Mouse (Mus musculus) thymus, adult 2 months (tissue): ENCODE data around the gene Shroom3. TPM values are rescaled to one million over a fixed set of nuclear protein-coding genes. Genes with fewer than 3 reads are reported as not detected.

Experiments
- DNase-seq: peaks from one replicate; pipeline ENCODE4 v3.0.0; 2021
- H3K27ac ChIP-seq: fragments of 200-500 bp; 2 replicates; pipeline ENCODE4 v1.5.1; 2012; ENCODE audit warnings: low read length, control low read depth; ENCODE audit not compliant: control insufficient read depth, insufficient read depth
- H3K27me3 ChIP-seq: fragments of 200-500 bp; 2 replicates; pipeline ENCODE4 v1.6.1; 2012; ENCODE audit warnings: mild to moderate bottlenecking, low read length, moderate library complexity, mixed read lengths; ENCODE audit not compliant: control insufficient read depth, insufficient read depth
- H3K36me3 ChIP-seq: fragments of 200-500 bp; 2 replicates; pipeline ENCODE4 v1.6.1; 2012; ENCODE audit warnings: mild to moderate bottlenecking, low read length, moderate library complexity; ENCODE audit not compliant: control insufficient read depth, insufficient read depth
- H3K4me1 ChIP-seq: fragments of 200-500 bp; replicated peaks from 2 replicates; pipeline ENCODE4 v1.6.1; 2012; ENCODE audit warnings: low read length; ENCODE audit not compliant: control insufficient read depth, insufficient read depth
- H3K4me3 ChIP-seq: fragments of 200-500 bp; 2 replicates; pipeline ENCODE4 v1.5.1; 2012; ENCODE audit warnings: mild to moderate bottlenecking, low read length, control low read depth, moderate library complexity; ENCODE audit not compliant: control insufficient read depth, insufficient read depth
- CTCF ChIP-seq: fragments of 200-500 bp; IDR thresholded peaks from 2 replicates; pipeline ENCODE4 v1.5.1; 2012; ENCODE audit warnings: mild to moderate bottlenecking, control low read depth, low read length, moderate library complexity, borderline replicate concordance; ENCODE audit not compliant: control insufficient read depth, poor library complexity, insufficient read depth; ENCODE audit errors: extremely low read depth
- POLR2A ChIP-seq: fragments of 200-500 bp; IDR thresholded peaks from 2 replicates; pipeline ENCODE4 v1.6.1; 2012; ENCODE audit warnings: mild to moderate bottlenecking, low read length, control low read depth, moderate library complexity; ENCODE audit not compliant: control insufficient read depth, poor library complexity, insufficient read depth; ENCODE audit errors: extremely low read depth
- WGBS: fragments of 180-500 bp; shearing (Covaris S2); methylation state at CpG from one replicate; pipeline ENCODE4 v1.1.7; 2018; 5-methylcytosine and 5-hydroxymethylcytosine counted together
- polyA plus RNA-seq: library from polyadenylated mRNA; depleted of rRNA; stranded (reverse); fragments of >200 nt; gene quantifications from 2 replicates; pipeline ENCODE4 v1.2.3, GENCODE M21; 2012

Shroom3 gene
- polyA plus RNA-seq, 1 experiment: 4.0 TPM

DNA sequence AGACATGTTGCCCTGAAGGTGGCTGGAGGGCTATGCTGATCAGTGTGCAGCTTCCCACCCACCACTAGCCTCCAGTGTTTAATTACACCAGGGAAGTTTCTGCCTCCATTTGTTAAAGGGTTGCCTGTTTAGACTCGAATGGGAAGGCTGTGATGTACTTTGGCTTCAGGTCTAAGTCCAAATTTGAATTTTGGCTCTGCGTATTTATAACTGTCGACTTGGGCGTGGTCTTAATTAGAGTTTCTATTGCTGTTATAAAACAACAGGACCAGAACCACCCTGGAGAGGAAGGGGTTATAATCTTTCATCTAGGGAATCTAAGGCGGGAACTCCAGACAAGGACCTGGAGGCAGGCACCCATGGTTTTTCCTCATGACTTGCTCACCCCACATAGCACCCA, 79.2 kb downstream of the Shroom3 start:
- H3K27ac ChIP-seq: no peak overlapping the region
- 88% methylated on average over 5 of the region's 5 CpGs for WGBS
- H3K27me3 ChIP-seq: no peaks in the 10 kb centered on the region
- no peaks in the 10 kb centered on the region for H3K36me3 ChIP-seq
- H3K4me1 ChIP-seq: no peaks in the 10 kb centered on the region
- no peak for DNase-seq
- no peak overlapping the region for H3K4me3 ChIP-seq
- TF ChIP-seq POLR2A: no peak
- no peak for TF ChIP-seq CTCF

DNA sequence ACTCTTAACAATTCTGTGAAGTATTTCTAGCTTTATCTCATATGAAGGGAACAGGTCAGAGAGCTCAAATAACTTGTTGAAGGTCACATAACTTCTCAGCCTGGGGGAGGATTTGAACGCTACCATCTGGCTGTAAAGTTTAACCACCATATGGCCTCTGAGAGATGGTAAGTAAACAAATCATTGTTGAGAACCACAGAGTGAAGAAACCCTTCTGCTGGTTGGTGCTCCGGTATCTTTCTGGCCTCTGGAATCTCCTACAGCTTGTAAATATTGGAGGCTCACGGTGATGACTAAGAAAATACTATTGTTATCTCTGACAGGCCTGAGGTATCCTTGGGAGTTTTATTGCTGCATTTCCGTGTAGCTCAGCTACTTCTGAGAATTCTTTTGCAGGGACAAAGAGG, 80.3 kb downstream of the Shroom3 start:
- no peak for TF ChIP-seq CTCF
- TF ChIP-seq POLR2A: no peak
- no peak for DNase-seq
- 86% methylated on average over 4 of the region's 4 CpGs for WGBS

DNA sequence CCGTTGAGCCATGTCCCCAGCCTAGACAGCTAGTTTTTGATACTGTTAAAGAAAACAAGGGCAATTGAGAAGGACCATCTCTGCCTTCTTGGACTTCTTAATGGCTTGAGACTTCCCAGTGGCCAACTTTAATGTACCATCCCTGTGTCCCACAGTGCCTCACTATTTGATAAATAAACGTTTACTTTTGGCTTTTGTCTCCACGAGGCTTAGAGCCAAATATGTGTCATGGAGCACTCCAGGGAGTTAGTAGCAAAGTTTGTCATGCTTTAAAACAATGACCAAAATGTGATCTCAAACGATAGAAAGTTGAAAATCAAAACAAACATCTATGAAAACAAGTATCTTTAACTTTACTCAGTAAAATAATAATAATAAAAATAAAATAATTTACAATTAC, 83.1 kb downstream of the Shroom3 start:
- Histone ChIP-seq H3K27ac (no peak overlapping the region), H3K27me3 (no peaks in the 10 kb centered on the region), H3K4me3 (no peak overlapping the region), H3K4me1 (no peaks in the 10 kb centered on the region), H3K36me3 (no peaks in the 10 kb centered on the region)
- TF ChIP-seq CTCF (no peak), POLR2A (no peak)
- DNase-seq: no peak
- 69% methylated on average over 4 of the region's 4 CpGs for WGBS

More for the DNA sequence above, 80.3 kb downstream of the Shroom3 start:
- no peak overlapping the region for H3K4me3 ChIP-seq
- no peaks in the 10 kb centered on the region for H3K36me3 ChIP-seq
- H3K27ac ChIP-seq: no peak overlapping the region
- no peaks in the 10 kb centered on the region for H3K4me1 ChIP-seq
- H3K27me3 ChIP-seq: no peaks in the 10 kb centered on the region

DNA sequence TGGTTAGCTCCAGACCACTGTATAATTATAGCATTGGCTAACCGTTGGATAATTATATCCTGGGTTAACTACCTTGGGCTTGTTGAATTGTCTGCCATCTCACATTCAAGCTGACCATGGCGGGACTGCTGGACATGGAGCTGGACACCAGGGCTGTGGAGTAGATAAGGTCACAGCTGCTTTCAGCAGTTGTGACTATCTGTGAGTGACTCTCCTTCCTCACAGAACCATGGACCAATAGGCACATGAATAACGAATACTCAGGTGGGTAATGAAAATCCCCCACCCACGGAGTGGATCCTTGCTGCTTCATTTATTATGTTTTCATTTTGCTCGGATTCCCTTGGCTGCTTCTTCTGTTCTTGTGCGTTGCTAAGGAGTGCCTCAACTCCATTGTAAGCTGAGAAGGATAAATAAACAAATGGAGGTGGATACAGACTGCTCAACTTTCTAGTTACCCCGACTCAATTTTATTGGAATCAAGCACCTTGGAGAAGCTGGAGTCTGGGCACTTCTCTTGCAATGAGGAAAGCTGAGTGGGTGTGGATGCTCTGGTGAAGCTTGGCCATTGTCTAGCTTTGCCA, 84.1 kb downstream of the Shroom3 start:
- Histone ChIP-seq H3K4me1 (no peaks in the 10 kb centered on the region), H3K27me3 (no peaks in the 10 kb centered on the region), H3K36me3 (no peaks in the 10 kb centered on the region), H3K4me3 (no peak overlapping the region), H3K27ac (no peak overlapping the region)
- TF ChIP-seq CTCF (no peak), POLR2A (no peak)
- 75% methylated on average over 7 of the region's 7 CpGs for WGBS
- DNase-seq: no peak

DNA sequence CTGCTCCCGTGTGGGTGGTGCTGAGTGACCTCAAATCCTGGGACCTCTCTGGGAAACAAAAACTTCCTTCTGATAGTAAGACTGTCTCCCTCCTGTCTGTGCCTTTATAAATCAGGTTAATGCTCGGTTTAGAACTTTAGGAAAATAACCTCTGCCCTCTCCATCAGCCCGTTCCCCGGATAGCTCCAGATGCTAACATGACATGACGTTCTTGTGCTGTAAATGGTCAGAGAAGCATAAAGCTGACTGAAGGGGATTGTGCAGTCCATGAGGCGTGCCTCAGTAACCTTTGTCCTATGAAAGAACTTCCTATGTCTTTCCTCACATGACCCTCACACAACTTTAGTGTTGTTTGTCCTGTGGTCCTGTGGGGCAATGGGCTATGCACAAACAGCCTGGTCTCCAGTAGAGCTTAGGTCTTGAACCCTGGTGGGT, 84.6 kb downstream of the Shroom3 start:
- no peak for DNase-seq
- Histone ChIP-seq H3K27ac (no peak overlapping the region), H3K27me3 (no peaks in the 10 kb centered on the region), H3K4me1 (no peaks in the 10 kb centered on the region), H3K4me3 (no peak overlapping the region), H3K36me3 (no peaks in the 10 kb centered on the region)
- TF ChIP-seq CTCF: no peak
- TF ChIP-seq POLR2A: no peak
- 85% methylated on average over 6 of the region's 6 CpGs for WGBS

DNA sequence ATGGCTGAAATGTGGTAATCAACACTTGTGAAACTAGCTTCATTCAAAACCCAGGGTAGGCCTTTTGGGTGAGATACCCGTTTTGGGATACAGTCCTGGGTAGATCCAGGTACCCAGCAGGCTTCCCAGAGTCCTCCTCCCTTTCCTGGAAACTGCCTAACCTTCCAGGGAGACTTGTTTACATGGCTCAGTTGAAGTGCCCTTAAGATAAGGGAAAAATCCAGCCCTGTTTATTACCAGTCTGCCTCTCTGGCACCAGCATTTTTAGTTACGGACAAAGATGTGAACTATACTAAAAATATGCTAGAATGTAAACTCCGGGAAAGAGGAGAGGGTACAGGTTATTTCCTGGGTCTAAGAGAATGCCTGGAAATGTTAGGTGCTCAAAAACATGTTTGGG, 90.6 kb downstream of the Shroom3 start:
- Histone ChIP-seq H3K4me3 (no peak overlapping the region), H3K27ac (no peak overlapping the region), H3K27me3 (no peaks in the 10 kb centered on the region), H3K4me1 (no peaks in the 10 kb centered on the region), H3K36me3 (no peaks in the 10 kb centered on the region)
- WGBS: 78% methylated on average over 3 of the region's 3 CpGs
- TF ChIP-seq CTCF (no peak), POLR2A (no peak)
- no peak for DNase-seq

DNA sequence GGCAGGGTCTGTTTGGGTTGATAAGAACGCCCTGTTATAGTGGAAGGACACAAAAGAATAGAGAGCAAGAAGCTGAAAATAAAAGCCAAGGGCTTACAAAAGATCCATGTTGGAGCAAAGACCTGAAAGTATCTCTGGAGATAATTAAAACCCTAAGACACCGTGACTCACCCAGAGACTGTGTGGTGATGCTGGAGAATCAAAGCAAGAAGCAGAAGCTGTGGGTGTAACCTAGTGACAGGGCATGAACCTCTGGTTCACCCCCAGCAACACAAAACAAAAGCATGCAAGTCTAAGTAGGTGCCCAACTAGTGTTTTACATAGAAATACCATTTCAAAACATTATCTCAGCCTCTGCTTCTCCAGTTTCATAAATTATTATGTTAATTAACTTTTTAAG, 91.2 kb downstream of the Shroom3 start:
- Histone ChIP-seq H3K27ac (no peak overlapping the region), H3K4me3 (no peak overlapping the region), H3K4me1 (no peaks in the 10 kb centered on the region), H3K27me3 (no peaks in the 10 kb centered on the region), H3K36me3 (no peaks in the 10 kb centered on the region)
- no peak for DNase-seq
- TF ChIP-seq CTCF: no peak
- no peak for TF ChIP-seq POLR2A
- 93% methylated on average over 2 of the region's 2 CpGs for WGBS
